Mouse (Mus musculus): Measurements from ENCODE around the gene BC055324. TPM values are rescaled to one million over a fixed set of nuclear protein-coding genes. Genes with fewer than 3 reads are reported as not detected.

BC055324 gene
- total and polyA plus RNA-seq, 3 experiments: 16.3 to 26.6 (median 20.6) TPM

DNA sequence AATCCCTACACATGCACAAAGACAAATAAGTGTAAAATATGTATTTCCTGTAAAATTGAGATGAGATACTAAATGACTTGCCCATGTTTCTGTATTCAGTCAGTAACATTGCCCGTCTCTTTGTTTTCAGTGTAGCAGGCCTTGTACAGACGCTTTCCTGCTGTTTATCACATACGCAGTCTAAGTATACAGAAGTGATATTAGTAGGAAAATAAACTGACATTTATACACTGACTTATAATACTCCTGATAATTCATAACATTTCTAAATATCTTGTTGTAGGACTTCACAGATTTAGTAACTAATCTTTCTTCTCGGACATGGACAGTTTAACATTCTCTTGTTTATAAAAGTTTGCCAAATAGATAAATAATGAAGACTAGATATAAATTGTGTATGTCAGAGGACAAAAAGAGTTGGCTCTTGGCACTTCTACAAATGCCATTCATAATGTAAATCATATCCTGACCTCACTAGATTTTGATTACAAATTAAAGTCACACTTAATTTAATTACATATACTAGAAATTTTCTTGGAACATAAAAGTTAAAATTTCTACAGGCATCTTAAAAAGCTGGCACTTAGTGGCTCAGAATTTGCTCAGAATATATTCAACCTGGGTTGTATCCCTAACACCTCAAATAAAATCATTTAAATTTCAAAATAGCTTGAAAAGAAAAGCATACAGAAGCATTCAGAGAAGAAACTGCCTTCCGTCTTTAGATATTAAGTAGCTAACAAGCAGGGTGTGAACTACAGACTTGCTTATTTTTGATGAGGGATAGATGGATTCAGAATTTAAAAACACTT, 77.0 kb downstream of the BC055324 start:
- H3K36me3 ChIP-seq (replicated peaks in 1 of 2; ENCODE audit: control insufficient read depth in 1 of 2, insufficient read depth in 1 of 2, low read length in 1 of 2): no peaks in the 10 kb centered on the region
- no peak overlapping the region for H3K9ac ChIP-seq (ENCODE audit: insufficient read depth, low read depth)
- TF ChIP-seq ZMIZ1 (IDR thresholded peaks at IDR 0.05; ENCODE audit: low read depth, low read length) (no peak), USF1 (IDR thresholded peaks at IDR 0.05; ENCODE audit: low read depth, low read length) (no peak), MXI1 (IDR thresholded peaks at IDR 0.05; ENCODE audit: low read depth, low read length) (no peak), CHD2 (IDR thresholded peaks at IDR 0.05; ENCODE audit: low read length) (no peak), HCFC1 (IDR thresholded peaks at IDR 0.05; ENCODE audit: low read depth, low read length) (no peak), JUND (conservative IDR thresholded peaks at IDR 0.05; ENCODE audit: low read depth, low read length) (no peak), E2F4 (IDR thresholded peaks at IDR 0.05; ENCODE audit: insufficient replicate concordance, low read depth, low read length) (no peak), MEF2A (IDR thresholded peaks at IDR 0.05; ENCODE audit: borderline replicate concordance, low read depth, low read length) (no peak), NELFE (IDR thresholded peaks at IDR 0.05; ENCODE audit: low read depth, low read length) (no peak), POLR2A (IDR thresholded peaks at IDR 0.05; ENCODE audit: low read depth, low read length) (no peak)
- no peak overlapping the region for H3K4me2 ChIP-seq (ENCODE audit: insufficient read depth, low read depth, poor library complexity, severe bottlenecking)
- no peaks in the 10 kb centered on the region for H3K9me3 ChIP-seq (replicated peaks; ENCODE audit: low read length)
- dilution Hi-C loops (cut with MboI; ENCODE audit: extremely low pct_ligation_motif_present, extremely low pct_unique_long_range_greater_than_20kb, low sequenced_read_pairs) (no loop called here), in situ Hi-C loops (cut with MboI; ENCODE audit: low pct_ligation_motif_present, low pct_unique_long_range_greater_than_20kb, low sequenced_read_pairs) (no loop called here)
- H3K79me2 ChIP-seq (replicated peaks; ENCODE audit: control insufficient read depth, extremely low read depth, insufficient read depth, poor library complexity, severe bottlenecking): no peaks in the 10 kb centered on the region
- H3K27ac ChIP-seq (ENCODE audit: insufficient read depth, low read depth): no peak overlapping the region
- no peaks in the 10 kb centered on the region for H3K27me3 ChIP-seq (replicated peaks)
- H3K4me1 ChIP-seq (ENCODE audit: control insufficient read depth in 1 of 2, insufficient read depth in 2 of 2): no peaks in the 10 kb centered on the region
- no peak for DNase-seq (ENCODE audit: extremely low read depth)
- no peak overlapping the region for H3K4me3 ChIP-seq (replicated peaks in 1 of 3; ENCODE audit: low read depth in 2 of 3, low read length in 2 of 3, poor library complexity in 1 of 3)

DNA sequence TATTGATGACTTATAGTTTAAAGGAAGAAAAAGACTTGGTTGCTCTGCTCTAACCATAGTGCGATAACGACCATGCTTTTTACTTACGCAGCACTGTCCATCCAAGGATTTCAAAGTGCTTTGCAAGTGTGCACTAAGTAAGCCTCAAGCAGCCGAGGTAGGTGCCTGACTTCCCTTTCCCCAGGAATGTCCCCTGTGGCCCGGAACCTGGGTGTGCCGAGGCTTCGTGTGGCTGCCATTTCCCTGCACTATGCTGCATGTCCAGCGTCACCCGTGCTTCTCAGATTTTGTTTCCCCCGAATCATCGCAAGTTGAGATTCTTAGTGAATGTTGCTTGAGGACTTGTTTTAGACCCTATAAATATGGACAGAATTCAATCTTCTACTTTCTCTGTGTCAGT, 82.6 kb downstream of the BC055324 start:
- Histone ChIP-seq H3K36me3 (replicated peaks in 1 of 2; ENCODE audit: control insufficient read depth in 1 of 2, insufficient read depth in 1 of 2, low read length in 1 of 2) (no peaks in the 10 kb centered on the region), H3K27ac (ENCODE audit: insufficient read depth, low read depth) (no peak overlapping the region), H3K9me3 (replicated peaks; ENCODE audit: low read length) (no peaks in the 10 kb centered on the region), H3K27me3 (replicated peaks) (no peaks in the 10 kb centered on the region), H3K4me3 (replicated peaks in 1 of 3; ENCODE audit: low read depth in 2 of 3, low read length in 2 of 3, poor library complexity in 1 of 3) (no peak overlapping the region), H3K4me1 (ENCODE audit: control insufficient read depth in 1 of 2, insufficient read depth in 2 of 2) (peaks cover 2 to 8% of the 10 kb centered on the region in 2 experiments; a peak in 3 of 4 replicates), H3K4me2 (ENCODE audit: insufficient read depth, low read depth, poor library complexity, severe bottlenecking) (no peak overlapping the region), H3K9ac (ENCODE audit: insufficient read depth, low read depth) (no peak overlapping the region), H3K79me2 (replicated peaks; ENCODE audit: control insufficient read depth, extremely low read depth, insufficient read depth, poor library complexity, severe bottlenecking) (no peaks in the 10 kb centered on the region)
- dilution Hi-C loops (cut with MboI; ENCODE audit: extremely low pct_ligation_motif_present, extremely low pct_unique_long_range_greater_than_20kb, low sequenced_read_pairs) (no loop called here), in situ Hi-C loops (cut with MboI; ENCODE audit: low pct_ligation_motif_present, low pct_unique_long_range_greater_than_20kb, low sequenced_read_pairs) (loop anchor here (5.0 kb wide), 1 partner anchor 80 kb away; no protein-coding TSS in a partner anchor)
- no peak for DNase-seq (ENCODE audit: extremely low read depth)
- TF ChIP-seq E2F4 (IDR thresholded peaks at IDR 0.05; ENCODE audit: insufficient replicate concordance, low read depth, low read length): no peak
- TF ChIP-seq ETS1 (conservative IDR thresholded peaks at IDR 0.05; ENCODE audit: low read depth, low read length): no peak
- TF ChIP-seq MYC (IDR thresholded peaks at IDR 0.05; ENCODE audit: low read depth, low read length): no peak
- no peak for TF ChIP-seq MAX (IDR thresholded peaks at IDR 0.05; ENCODE audit: low read length)
- no peak for TF ChIP-seq CTCF (conservative IDR thresholded peaks at IDR 0.05 in 1 of 2, IDR thresholded peaks at IDR 0.05 in 1 of 2; ENCODE audit: low read depth in 2 of 2, low read length in 2 of 2)
- TF ChIP-seq JUND (conservative IDR thresholded peaks at IDR 0.05; ENCODE audit: low read depth, low read length): no peak
- no peak for TF ChIP-seq USF1 (IDR thresholded peaks at IDR 0.05; ENCODE audit: low read depth, low read length)
- TF ChIP-seq RAD21 (IDR thresholded peaks at IDR 0.05; ENCODE audit: low read depth, low read length): no peak
- no peak for TF ChIP-seq NRF1 (IDR thresholded peaks at IDR 0.05; ENCODE audit: low read depth, low read length)
- TF ChIP-seq HCFC1 (IDR thresholded peaks at IDR 0.05; ENCODE audit: low read depth, low read length): no peak
- TF ChIP-seq POLR2A (IDR thresholded peaks at IDR 0.05; ENCODE audit: low read depth, low read length): no peak
- no peak for TF ChIP-seq CHD1 (IDR thresholded peaks at IDR 0.05; ENCODE audit: low read depth, low read length)
- TF ChIP-seq GABPA (IDR thresholded peaks at IDR 0.05; ENCODE audit: insufficient replicate concordance, low read depth, low read length): no peak
- no peak for TF ChIP-seq BHLHE40 (IDR thresholded peaks at IDR 0.05; ENCODE audit: low read depth, low read length)
- TF ChIP-seq UBTF (IDR thresholded peaks at IDR 0.05; ENCODE audit: low read depth, low read length): no peak
- TF ChIP-seq PAX5 (IDR thresholded peaks at IDR 0.05; ENCODE audit: low read length): no peak
- no peak for TF ChIP-seq ELF1 (IDR thresholded peaks at IDR 0.05; ENCODE audit: low read depth, low read length)

All from CH12.LX (cell line).